Mouse (Mus musculus): ENCODE results near the gene Psat1.
A peak's percentile ranks its signal among the peaks of the same experiment; 100 is the strongest.

Gene Psat1

DNA sequence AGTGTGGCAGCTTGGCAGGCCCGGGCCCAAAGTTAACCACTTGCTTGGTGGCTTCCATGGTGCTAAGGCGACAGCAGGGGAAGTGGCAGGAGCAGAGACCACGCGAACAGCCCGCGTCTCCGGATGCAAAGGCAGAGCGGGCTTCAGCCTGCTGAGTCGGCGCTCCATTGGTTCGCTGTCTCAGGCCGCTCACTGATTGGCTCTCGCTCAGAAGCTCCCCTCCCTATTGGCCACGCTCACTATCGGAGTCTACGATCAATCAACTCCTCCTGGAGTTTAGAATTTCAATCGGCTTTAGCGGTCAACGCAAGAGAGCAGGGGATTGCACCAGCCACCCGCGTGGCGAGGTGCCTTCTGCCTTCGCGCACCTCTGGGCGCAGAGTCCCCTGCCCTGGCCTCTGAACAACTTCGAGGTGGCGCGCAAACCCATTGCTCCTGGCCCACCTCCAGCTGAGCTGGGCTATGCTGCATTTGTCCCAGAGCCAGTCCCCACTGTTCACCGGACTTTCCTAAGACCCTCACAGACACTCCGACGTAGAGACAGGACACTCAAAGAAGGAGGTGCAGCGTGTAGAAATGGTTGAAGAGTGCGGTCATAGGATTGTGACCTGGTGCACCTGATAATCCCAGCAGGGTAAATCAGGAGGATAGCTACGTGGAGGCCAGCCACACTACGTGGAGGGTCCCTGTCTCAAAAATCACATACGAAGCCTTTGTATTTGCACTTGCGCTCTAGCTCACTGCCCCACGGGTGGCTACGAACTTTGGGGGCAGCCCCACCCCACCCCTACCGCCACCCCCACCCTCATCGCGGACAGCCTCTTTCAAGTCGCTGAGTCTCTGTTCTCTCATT lies 22.0 kb downstream of the Psat1 start:
- peak; percentile 91 for ATAC-seq (ENCODE audit: insufficient number of reproducible peaks, low FRiP score, low TSS enrichment)

- peak; percentile 68 for ATAC-seq (ENCODE audit: insufficient number of reproducible peaks, low FRiP score, low TSS enrichment)
Observed at GRCm38 (mm10) chr19:15924181-15924865, 22.8 kb downstream of the Psat1 start.

DNA sequence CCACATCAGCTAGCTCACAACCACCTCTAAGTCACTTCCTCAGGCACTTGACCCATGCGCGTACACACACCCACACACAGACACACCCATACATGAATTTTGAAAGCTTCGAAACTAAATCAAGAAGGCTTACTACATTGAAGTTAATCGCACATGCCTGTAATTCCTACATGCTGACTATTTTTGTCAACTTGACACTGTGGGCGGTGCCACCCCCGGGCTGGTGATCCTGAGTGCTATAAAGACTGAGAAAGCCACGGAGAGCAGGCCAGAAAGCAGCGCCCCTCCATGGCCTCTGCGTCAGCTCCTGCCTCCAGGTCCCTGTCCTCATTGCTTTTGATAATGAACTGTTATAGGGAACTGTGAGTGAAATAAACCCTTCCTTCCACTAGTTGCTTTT lies 23.7 kb downstream of the Psat1 start:
- no peak for ATAC-seq (ENCODE audit: insufficient number of reproducible peaks, low FRiP score, low TSS enrichment)

- ATAC-seq (ENCODE audit: insufficient number of reproducible peaks, low FRiP score, low TSS enrichment): no peak
Observed at GRCm38 (mm10) chr19:15919336-15919735, 27.8 kb downstream of the Psat1 start.

DNA sequence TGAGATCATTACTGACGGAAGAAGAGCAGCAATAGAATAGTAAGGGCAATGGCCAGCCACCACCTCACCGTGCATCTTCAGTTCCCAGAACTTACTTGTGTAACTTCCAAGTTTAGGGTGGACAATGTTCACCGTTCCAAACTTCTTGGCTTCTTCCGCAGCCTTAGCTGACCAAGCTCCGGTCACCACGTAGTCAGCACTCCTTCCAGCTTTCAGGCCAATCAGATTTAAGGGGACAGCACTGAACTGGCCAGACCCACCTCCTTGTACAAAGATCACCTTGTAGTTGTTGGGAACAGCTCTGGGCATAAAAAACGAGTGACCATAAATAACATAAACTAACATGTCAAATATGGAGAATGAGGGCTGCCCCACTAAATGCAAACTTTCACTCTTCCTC lies 29.0 kb downstream of the Psat1 start:
- ATAC-seq (ENCODE audit: insufficient number of reproducible peaks, low FRiP score, low TSS enrichment): no peak

DNA sequence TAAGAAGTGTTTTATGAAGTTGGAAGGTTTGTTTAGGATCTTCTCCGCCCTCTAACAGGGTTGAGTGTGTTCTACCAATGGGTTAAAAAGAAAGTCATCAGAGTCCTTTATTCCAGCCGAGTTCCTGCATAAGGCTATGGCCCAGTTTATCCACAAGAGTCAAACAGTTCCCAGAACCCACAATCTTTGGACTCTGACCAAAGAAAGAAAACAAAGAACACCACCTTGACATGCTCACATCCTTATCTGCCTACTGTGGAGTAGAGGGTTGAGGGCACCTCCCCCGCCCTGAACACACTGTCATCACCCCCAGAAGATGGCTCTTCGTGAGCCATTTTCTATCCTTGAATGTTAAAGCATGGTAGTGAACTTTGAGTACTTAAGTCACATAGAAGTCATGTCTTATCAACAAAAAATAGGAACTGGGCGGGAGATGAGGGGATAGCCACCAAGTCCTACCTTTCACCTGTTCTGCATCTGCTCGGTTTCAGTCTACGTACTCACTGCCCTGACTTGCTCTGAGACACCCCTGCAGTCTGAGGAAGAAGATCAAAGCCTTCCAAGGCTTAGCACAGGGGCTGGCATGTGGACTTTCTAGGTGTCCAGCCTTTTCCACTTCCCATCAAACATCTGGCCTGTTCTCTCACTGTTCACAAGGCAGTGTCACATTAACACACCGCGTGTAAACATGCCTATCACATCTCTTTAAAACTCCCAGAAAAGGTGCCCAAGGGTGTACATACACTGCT lies 33.7 kb downstream of the Psat1 start:
- ATAC-seq (ENCODE audit: insufficient number of reproducible peaks, low FRiP score, low TSS enrichment): no peak

- no peak for ATAC-seq (ENCODE audit: insufficient number of reproducible peaks, low FRiP score, low TSS enrichment)
Observed at GRCm38 (mm10) chr19:15911441-15911840, 35.7 kb downstream of the Psat1 start.

DNA sequence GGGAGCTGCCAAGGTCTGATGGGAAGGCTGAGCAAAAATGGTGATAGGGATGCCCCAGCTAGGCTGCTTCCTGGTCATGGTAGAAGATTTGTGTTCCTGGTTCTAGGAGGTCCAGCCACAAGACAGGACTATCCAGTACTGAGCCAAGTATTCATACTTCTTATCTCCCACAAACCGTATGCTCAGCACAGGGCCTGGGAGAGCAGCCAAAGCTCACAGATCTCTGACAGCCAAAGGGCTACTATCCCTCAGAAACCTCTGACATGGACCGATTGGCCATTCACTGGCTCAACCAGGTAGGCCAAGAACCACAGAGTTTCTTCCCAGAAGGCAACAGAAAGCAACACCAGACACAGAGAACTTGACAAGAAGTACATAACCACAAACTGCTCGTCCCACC lies 36.1 kb downstream of the Psat1 start:
- no peak for ATAC-seq (ENCODE audit: insufficient number of reproducible peaks, low FRiP score, low TSS enrichment)

DNA sequence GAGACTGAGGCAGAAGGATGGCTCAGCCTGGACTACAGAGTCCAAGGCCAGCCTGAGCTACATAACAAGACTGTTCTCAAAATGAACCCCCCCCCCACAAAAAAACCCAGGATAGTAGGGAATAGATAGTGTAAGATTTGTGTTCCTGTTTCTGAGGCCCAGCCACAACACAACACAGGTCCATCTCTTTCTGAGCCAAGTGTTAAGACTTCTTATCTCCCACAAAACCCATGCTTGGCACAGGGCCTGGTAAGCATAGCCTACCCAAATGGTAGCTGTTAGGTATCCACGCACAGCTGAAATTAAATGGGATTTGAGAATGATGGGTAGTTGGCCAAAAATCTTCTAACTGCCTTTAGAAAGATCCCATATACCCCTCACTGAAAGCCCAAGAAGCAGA lies 36.6 kb downstream of the Psat1 start:
- no peak for ATAC-seq (ENCODE audit: insufficient number of reproducible peaks, low FRiP score, low TSS enrichment)

DNA sequence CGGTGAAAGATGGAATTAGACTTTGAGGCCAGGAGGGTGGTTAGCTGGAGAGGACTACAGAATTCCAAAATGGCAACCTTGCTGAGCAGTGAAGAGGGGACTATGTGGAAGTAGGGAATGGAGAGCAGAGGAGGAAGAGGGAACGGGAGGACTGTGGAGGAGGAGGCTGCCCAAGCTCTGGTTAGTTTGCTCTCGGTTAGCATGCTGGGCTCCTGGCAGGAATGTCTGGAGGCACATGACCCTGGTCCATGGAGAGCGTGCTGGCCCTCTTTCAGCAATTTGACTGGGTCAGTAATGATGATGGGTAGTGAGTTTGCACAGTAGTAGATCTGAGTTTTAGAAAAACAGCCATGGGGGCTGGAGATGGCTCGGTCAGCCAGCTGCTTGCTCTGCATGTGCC lies 39.1 kb downstream of the Psat1 start:
- no peak for ATAC-seq (ENCODE audit: insufficient number of reproducible peaks, low FRiP score, low TSS enrichment)

DNA sequence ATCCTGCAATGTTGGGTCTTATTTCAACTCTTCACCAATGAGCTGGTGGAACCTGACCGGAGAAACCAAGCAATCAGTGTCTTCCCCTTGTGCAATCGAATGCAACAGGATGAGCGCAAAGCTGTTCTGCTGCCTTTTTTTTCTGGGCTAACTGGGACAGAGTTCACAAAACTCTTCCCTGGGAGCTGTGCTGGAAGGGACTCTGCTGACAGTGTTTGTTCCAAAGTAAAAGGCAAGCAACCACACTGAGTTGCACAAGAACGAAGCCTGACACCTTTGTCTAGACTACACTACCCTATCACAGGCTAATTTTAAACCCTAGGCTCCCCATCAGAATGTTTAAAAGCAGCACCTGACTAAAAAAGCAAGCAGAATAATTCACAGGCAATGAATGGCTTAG lies 42.4 kb downstream of the Psat1 start:
- no peak for ATAC-seq (ENCODE audit: insufficient number of reproducible peaks, low FRiP score, low TSS enrichment)

DNA sequence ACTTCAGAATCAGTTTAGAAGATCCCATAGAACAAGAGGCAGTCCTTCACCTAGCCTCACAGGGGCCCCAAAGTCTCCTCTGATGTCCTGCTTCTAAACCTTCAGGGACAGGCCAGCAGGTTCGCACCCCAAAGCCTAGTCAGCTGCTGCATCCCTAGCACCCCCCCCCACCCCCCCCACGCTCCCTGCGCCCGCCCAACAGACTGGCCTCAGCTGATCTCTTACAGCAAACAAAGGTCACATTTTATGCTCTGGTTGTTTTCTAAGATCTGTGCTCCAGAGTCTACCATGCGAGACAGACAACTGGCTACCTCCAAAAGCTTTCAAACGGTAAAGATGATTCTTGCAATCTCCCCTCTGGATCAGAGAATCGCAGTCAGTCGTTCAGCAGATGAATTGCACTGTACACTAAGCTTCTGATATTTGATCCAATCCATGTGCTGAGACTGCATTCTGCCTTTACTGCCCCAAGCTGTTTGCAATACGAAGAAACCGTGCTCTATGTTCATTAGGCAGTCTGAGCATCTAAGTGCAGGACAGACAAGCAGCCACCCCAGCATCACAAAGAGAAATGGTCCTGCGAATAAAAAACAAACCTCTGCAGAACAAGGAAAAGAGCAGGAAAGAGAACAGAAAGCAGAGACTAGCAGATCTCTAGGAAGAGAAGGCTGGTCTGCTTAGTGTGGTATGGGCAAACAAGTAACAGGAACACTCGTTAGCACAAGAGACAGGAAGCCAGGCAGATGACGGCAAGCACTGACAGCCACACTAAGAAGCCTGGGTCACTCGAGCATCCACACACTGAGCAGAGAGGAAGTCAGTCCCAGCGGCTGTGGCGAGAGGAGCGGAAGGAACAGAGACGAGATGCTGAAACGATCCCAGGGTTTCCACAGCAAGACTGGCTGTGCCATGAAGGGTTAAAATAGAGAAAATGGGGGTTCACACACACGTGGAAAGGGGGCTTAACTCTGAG lies 43.3 kb downstream of the Psat1 start:
- ATAC-seq (ENCODE audit: insufficient number of reproducible peaks, low FRiP score, low TSS enrichment): no peak

GRCm38 (mm10) chr19:15895681-15896080 lies 51.5 kb downstream of the Psat1 start:
- ATAC-seq (ENCODE audit: insufficient number of reproducible peaks, low FRiP score, low TSS enrichment): no peak

DNA sequence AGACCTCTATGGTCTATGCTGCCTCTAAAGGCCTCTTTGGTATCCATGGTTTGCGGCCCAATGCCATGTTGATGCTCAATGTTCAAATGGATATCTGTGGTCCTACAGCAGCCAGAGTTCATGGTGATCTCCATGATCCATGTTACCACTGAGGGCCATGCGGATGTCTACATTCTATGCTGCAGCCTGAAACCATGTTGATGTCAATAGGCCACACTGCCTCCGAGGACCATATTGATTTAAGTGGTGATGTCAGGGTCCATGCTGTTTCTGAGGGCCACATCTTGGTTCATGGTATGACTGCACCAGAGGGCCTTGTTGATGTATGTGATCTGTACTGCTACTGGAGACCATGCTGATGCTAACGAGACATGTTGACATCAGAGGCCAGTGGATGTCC lies 55.0 kb downstream of the Psat1 start:
- no peak for ATAC-seq (ENCODE audit: insufficient number of reproducible peaks, low FRiP score, low TSS enrichment)

DNA sequence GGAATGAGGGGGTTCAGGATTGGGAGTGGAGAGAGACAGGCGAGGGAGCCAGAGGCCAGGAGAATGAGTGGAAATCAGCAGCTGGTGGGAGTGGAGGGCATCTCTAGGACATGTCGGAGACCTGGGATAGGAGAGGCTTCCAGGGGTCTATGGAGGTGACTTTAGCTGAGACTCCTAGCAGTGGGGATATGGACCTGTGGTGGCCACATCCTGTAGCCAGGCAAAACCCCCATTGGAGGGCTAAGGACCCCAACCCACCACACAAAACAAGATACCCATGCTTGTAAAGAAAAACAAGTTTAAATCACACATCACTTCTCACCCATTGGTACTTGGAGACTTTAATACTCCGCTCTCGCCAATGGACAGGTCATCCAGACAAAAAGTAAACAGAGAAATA lies 58.7 kb downstream of the Psat1 start:
- no peak for ATAC-seq (ENCODE audit: insufficient number of reproducible peaks, low FRiP score, low TSS enrichment)

GRCm38 (mm10) chr19:15882705-15883426 lies 64.3 kb downstream of the Psat1 start:
- ATAC-seq (ENCODE audit: insufficient number of reproducible peaks, low FRiP score, low TSS enrichment): no peak

DNA sequence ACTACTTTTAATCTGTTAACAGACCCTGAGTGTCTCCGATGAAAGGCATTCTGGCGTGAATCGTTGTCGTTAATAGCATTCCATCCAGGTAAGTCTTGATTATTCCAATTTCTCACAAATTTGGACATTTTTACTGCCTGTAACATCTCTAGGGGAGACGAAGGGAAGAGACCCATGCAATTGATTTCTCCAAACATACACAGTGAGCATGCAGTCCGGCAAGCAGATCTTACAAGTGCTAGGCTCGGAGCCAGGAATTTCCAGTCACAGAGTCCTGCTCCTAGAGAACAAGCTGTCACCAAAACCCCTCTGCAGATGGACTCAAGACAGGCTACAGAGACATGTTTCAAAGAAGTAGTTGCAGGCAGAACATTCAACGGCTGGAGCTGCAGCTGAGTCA lies 66.4 kb downstream of the Psat1 start:
- no peak for ATAC-seq (ENCODE audit: insufficient number of reproducible peaks, low FRiP score, low TSS enrichment)

DNA sequence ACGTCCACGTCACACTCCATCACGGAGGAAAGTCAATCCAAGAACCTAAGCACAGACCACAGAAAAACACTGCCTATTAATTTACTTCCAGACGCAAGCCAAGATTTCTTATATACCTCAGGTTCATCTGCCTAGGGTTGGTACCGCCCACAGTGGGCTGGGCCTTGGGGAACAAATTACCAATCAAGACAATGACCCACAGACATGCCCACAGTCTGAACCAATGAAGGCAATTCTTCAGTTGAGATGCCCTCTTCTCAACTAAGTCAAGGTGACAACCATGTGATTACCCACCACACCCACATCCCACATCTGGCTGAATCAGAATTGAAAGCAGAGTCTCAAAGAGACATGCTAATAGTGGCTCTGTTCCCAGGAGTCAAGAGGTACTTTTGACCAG lies 67.9 kb downstream of the Psat1 start:
- ATAC-seq (ENCODE audit: insufficient number of reproducible peaks, low FRiP score, low TSS enrichment): no peak
